Mouse (Mus musculus) small intestine, adult 2 months (tissue): ENCODE data around the gene Galnt4.

Experiments used
- CTCF ChIP-seq: fragments of 200-500 bp; IDR thresholded peaks from 2 replicates; pipeline ENCODE4 v1.5.1; 2012; ENCODE audit warnings: low read depth, mild to moderate bottlenecking, control low read depth, inconsistent platforms, low read length, moderate library complexity, mixed read lengths; ENCODE audit not compliant: insufficient replicate concordance, insufficient read length; ENCODE audit errors: extremely low read depth
- POLR2A ChIP-seq: fragments of 200-500 bp; IDR thresholded peaks from 2 replicates; pipeline ENCODE4 v1.6.1; 2012; ENCODE audit warnings: low read depth, mild to moderate bottlenecking, control low read depth, inconsistent platforms, low read length, moderate library complexity

- TF ChIP-seq CTCF (no peak), POLR2A (no peak)
These were observed 7.7 kb downstream of the Galnt4 start for GRCm38 (mm10) chr10:99115471-99116236.
